Mouse (Mus musculus): ENCODE results near the gene Lrch1. TPM values are rescaled to one million over a fixed set of nuclear protein-coding genes. Genes with fewer than 3 reads are reported as not detected.

The Lrch1 gene
- polyA plus RNA-seq, 1 experiment from 2014 or later: 13.0 TPM

- DNase-seq (ENCODE audit: low read depth, low spot score): no peak
- POLR2A ChIA-PET: no interaction called here
- no peak for ATAC-seq
- in situ Hi-C loops (cut with MboI; ENCODE audit: low pct_unique_long_range_greater_than_20kb): no loop called here
- H3K27me3 ChIP-seq: no peaks in the 10 kb centered on the region
- no peak for TF ChIP-seq CTCF (IDR thresholded peaks at IDR 0.05)
- CTCF ChIA-PET: interaction anchor here (0.8 kb wide), 1 partner anchor 55 kb away, joined by 4 read pairs; no protein-coding TSS in a partner anchor
Observed at GRCm38 (mm10) chr14:74735471-74735870, 212.2 kb downstream of the Lrch1 start.

GRCm38 (mm10) chr14:74733397-74733796 is 214.3 kb downstream of the Lrch1 start:
- no peak for TF ChIP-seq CTCF (IDR thresholded peaks at IDR 0.05)
- POLR2A ChIA-PET: interaction anchor here (1.3 kb wide), 1 partner anchor 16 kb away, joined by 3 read pairs; no protein-coding TSS in a partner anchor
- H3K27me3 ChIP-seq: no peaks in the 10 kb centered on the region

GRCm38 (mm10) chr14:74732079-74732783 is 215.4 kb downstream of the Lrch1 start, which contains the start of gene Esd:
Gene Esd, plus strand, starts transcription at chr14:74732297.
- POLR2A ChIA-PET: no interaction called here
- DNase-seq (ENCODE audit: low read depth, low spot score) (no peak), ATAC-seq (peak; percentile 99)
- in situ Hi-C loops (cut with MboI; ENCODE audit: low pct_unique_long_range_greater_than_20kb): no loop called here
- no peak for TF ChIP-seq CTCF (IDR thresholded peaks at IDR 0.05)
- CTCF ChIA-PET: no interaction called here
- no peaks in the 10 kb centered on the region for H3K27me3 ChIP-seq

More at GRCm38 (mm10) chr14:74733397-74733796, 214.3 kb downstream of the Lrch1 start:
- in situ Hi-C loops (cut with MboI; ENCODE audit: low pct_unique_long_range_greater_than_20kb): no loop called here
- DNase-seq (ENCODE audit: low read depth, low spot score): no peak
- no peak for ATAC-seq
- CTCF ChIA-PET: interaction anchor here (1.1 to 1.2 kb wide), 2 partner anchors 10 to 91 kb away, joined by 3 to 4 read pairs; no protein-coding TSS in a partner anchor

- peak; percentile 46 for ATAC-seq
- H3K27me3 ChIP-seq: no peaks in the 10 kb centered on the region
- DNase-seq (ENCODE audit: low read depth, low spot score): no peak
- in situ Hi-C loops (cut with MboI; ENCODE audit: low pct_unique_long_range_greater_than_20kb): no loop called here
- TF ChIP-seq CTCF (IDR thresholded peaks at IDR 0.05): no peak
- ChIA-PET POLR2A (no interaction called here), CTCF (no interaction called here)
Observed at GRCm38 (mm10) chr14:74731221-74732078, 216.2 kb downstream of the Lrch1 start.

- peaks cover 4% of the 10 kb centered on the region for H3K27me3 ChIP-seq
- CTCF ChIA-PET: no interaction called here
- ATAC-seq: no peak
- POLR2A ChIA-PET: no interaction called here
- in situ Hi-C loops (cut with MboI; ENCODE audit: low pct_unique_long_range_greater_than_20kb): no loop called here
- TF ChIP-seq CTCF (IDR thresholded peaks at IDR 0.05): peak; percentile 42
- DNase-seq (ENCODE audit: low read depth, low spot score): no peak
Observed at GRCm38 (mm10) chr14:74723541-74723940, 224.1 kb downstream of the Lrch1 start.

GRCm38 (mm10) chr14:74709054-74709453 is 238.6 kb downstream of the Lrch1 start:
- POLR2A ChIA-PET: no interaction called here
- peak; percentile 72 for TF ChIP-seq CTCF (IDR thresholded peaks at IDR 0.05)
- in situ Hi-C loops (cut with MboI; ENCODE audit: low pct_unique_long_range_greater_than_20kb): no loop called here
- DNase-seq (ENCODE audit: low read depth, low spot score) (no peak), ATAC-seq (no peak)
- CTCF ChIA-PET: interaction anchor here (1.0 kb wide), 1 partner anchor 10 kb away, joined by 3 read pairs; no protein-coding TSS in a partner anchor
- H3K27me3 ChIP-seq: no peaks in the 10 kb centered on the region

Other genes starting within 250 kb of the Lrch1 start
- 242 TPM for gene Esd, start 215.6 kb downstream of the Lrch1 start, polyA plus RNA-seq (2021)
- gene Rubcnl, start 68.2 kb upstream of the Lrch1 start, polyA plus RNA-seq (2021): 0.59 TPM
- gene Lrrc63, start 183.0 kb upstream of the Lrch1 start, polyA plus RNA-seq (2021): not detected
- 0.40 TPM for gene Lcp1, start 183.2 kb upstream of the Lrch1 start, polyA plus RNA-seq (2021)

Measured in Patski (cell line).